Mouse (Mus musculus): ENCODE results near the gene Klhl25.
"Not testable (repeated sequence)": the region's sequence is repeated elsewhere in the genome, so short reads cannot be mapped to it uniquely, and the experiment has no call there.

Gene Klhl25

GRCm38 (mm10) chr7:75873216-75873615 is 25.1 kb downstream of the Klhl25 start:
- no peak for DNase-seq (ENCODE audit: low read depth, low spot score)

GRCm38 (mm10) chr7:75873746-75874145 is 25.6 kb downstream of the Klhl25 start:
- DNase-seq (ENCODE audit: low read depth, low spot score), result no peak

DNA sequence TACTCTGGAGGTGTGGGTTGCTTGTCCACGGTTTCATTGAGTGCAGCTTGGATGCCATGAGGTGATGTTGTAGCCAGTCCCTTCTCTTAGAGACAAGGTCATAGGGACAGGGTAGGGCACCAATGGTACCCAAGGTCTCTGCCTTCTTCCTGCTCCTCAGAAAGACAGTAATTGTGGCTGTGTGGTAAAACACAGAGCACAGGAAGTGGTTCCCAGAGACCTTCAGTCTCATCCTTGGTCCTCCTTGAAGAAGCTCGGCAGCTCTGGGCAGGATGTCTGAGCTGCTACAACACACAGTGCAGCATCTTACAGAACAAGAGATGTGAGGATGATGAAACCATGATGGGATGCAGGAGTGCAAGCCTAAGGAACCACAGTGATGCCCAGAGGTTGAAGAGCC is 31.3 kb downstream of the Klhl25 start:
- not testable (repeated sequence) for DNase-seq (ENCODE audit: low read depth, low spot score)

GRCm38 (mm10) chr7:75880236-75880635 is 32.1 kb downstream of the Klhl25 start:
- no peak for DNase-seq (ENCODE audit: low read depth, low spot score)

DNA sequence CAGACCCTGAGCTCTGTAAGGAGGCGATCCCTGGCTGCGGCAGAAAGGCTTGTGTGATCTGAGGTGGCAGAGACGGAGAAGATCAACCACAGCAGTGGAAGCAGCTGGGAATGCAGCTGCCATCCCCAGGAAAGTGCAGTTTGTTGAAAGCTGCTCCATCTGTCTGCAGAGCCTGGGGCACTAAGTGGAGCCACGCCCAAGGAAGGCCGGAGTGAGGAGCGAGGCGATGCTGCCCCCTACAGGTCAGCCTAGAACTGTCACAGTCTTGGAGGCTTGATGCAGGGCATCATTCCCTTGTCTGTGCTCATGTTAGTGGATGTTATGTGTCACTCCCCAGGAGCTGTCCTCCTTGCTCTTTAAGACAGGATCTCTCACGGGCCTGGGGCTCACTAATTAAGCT is 32.5 kb downstream of the Klhl25 start:
- peak; percentile 73 for DNase-seq (ENCODE audit: low read depth, low spot score)

DNA sequence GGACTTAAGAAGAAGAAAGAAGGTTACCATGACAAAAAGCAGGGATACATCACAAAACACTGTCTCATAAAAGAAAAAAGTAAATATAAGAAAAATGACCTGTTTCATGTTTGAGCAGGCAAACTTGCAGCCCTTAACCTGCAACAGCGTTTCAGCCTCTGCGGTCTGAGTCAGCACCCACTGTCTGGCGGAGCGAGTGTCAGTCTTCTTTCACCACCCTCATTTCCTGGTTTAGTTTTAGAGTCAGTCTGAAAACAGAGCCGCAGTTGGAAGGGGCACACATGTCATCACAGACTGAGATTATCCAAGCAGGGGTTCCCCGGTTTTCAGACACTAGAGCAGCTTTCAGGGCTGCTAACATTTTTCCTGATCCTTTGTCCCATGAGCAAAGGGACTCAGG is 33.3 kb downstream of the Klhl25 start:
- no peak for DNase-seq (ENCODE audit: low read depth, low spot score)

DNA sequence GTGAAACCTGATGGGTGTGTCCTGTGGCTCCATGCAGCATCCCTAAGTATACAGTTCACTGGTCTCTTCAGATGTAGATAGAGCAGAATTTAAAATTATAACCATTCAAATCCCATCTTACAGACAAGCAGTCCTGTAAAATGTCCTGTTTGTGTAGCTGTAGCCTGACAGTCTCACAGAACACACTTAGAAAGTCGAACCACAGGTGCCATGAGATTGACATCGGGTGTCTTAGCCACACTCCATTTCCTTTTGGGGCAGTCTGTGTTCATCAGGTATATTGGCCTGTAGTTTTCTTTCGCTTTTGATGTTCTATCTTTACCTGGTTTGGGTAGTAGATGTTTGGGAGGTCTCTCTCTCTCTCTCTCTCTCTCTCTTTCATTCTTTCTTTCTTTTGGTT is 33.7 kb downstream of the Klhl25 start:
- no peak for DNase-seq (ENCODE audit: low read depth, low spot score)

DNA sequence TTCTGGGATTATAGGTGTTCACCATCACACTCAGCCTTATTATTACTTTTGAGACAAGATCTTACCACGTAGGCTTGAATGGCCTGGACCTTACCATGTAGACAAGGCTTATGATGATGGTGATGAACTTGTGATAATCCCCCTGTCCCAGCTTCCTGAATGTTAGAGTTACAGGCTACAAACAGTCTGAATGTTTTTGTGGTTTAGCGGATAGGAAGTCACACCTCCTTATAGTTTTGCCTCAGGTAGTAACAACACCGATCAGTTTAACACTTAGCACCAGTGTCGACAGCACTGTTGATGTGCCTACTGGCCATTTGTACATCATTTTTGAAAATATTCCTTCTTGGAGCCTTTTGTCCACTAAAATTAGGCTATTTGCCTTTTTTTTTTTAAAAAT is 43.4 kb downstream of the Klhl25 start:
- DNase-seq (ENCODE audit: low read depth, low spot score), result no peak

GRCm38 (mm10) chr7:75892737-75893136 is 44.6 kb downstream of the Klhl25 start:
- no peak for DNase-seq (ENCODE audit: low read depth, low spot score)

- no peak for DNase-seq (ENCODE audit: low read depth, low spot score)
These were observed 45.6 kb downstream of the Klhl25 start for GRCm38 (mm10) chr7:75893709-75894108.

DNA sequence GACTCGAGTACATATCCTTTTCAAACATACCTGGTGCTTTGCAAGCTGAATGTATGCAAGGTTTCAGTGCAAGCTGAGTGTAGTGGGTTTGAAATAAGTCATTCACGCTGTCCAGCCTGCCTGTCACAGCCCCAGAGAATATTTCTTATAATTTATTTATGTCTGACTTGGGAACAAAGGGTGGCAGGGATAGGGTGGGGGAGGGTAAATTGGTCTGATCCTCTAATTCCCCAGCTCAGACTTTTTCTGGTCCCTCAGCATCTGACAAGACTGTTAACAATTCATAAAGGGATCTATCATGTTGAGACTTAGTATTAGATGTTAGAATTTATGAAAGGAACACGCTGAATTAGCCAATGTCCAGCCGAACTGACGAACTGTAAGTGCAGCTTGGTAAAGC is 48.9 kb downstream of the Klhl25 start:
- DNase-seq (ENCODE audit: low read depth, low spot score), result no peak

GRCm38 (mm10) chr7:75899102-75899501 is 51.0 kb downstream of the Klhl25 start:
- DNase-seq (ENCODE audit: low read depth, low spot score), result no peak

DNA sequence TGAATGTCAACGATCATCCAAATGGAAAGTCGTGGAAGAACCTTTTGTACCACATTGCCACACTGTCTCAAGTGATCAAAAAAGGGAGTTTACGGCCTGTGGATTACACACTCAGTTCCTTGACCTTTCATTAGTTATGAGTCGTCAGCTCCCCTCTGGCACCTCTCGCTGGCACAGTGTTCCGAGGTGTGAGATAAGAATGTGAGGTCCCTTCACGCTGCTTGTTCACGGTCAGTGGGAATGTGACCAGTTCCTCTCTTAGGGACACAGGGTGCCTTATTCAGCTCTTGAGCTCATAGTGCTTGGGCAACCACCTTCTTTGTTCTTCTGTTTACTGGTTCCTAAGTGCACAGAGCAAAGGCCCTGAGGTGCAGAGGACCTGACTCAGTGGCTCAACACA is 51.4 kb downstream of the Klhl25 start:
- no peak for DNase-seq (ENCODE audit: low read depth, low spot score)

GRCm38 (mm10) chr7:75899954-75900353 is 51.8 kb downstream of the Klhl25 start:
- no peak for DNase-seq (ENCODE audit: low read depth, low spot score)

GRCm38 (mm10) chr7:75905145-75905544 is 57.0 kb downstream of the Klhl25 start:
- DNase-seq (ENCODE audit: low read depth, low spot score), result no peak

DNA sequence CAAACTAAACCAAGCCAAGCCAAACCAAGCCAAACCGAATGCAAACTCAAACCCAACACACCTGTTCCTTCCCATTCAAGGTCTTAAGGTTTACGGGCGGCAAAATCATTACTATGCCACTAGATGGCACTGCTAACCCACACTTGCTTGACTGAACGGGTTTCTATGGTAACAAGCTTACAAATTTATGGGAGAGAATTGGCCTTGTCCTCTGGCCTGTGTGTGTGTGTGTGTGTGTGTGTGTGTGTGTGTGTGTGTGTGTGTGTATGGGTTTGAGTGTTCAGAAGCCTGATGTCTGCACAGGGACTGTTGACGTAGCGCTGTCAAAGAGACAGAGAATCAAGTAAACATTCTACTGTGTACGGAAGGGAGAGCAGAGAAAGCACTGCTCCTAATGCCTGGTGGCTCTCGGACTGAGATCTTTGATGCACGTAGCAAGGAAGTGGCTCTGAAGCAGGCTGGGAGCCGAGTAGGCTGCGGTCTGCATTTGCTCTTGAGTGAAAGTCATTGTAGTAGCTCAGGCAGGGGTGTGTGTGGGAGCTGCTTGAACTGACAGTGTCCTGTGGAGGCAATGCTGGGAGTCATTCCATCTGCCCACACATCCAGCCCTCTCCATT is 62.0 kb downstream of the Klhl25 start:
- DNase-seq (ENCODE audit: low read depth, low spot score), result peak; percentile 60

DNA sequence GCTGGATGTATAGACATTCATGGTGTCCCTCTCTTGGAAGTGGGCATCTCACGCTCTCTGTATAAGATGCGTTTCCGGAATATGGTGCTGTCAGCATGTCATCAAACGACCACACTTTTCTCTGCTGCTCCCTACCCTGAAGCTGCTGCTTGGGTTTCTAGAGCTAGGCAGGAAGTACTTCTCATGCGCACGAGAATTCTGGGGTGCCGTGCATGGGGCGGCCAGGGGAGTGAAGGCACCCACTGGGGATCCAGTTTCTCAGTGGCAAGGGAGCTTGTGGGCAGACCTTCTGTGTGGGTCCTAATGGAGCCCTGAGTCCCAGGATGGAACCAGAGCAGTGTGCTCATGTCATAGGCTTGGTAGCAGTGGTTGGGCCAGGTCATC is 62.5 kb downstream of the Klhl25 start:
- no peak for DNase-seq (ENCODE audit: low read depth, low spot score)

DNA sequence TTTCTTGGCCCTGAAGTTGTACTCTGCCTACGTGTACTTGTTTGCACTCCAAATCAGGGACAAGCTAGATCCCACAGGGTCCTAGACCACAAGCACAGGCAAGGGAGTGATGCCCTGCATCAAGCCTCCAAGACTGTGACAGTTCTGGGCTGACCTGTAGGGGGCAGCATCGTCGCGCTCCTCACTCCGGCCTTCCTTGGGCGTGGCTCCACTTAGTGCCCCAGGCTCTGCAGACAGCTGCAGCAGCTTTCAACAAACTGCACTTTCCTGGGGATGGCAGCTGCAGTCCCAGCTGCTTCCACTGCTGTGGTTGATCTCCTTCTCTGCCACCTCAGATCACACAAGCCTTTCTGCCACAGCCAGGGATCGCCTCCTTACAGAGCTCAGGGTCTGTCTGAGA is 65.8 kb downstream of the Klhl25 start:
- DNase-seq (ENCODE audit: low read depth, low spot score), result peak; percentile 71

GRCm38 (mm10) chr7:75915550-75915949 is 67.4 kb downstream of the Klhl25 start:
- not testable (repeated sequence) for DNase-seq (ENCODE audit: low read depth, low spot score)

GRCm38 (mm10) chr7:75917662-75918061 is 69.6 kb downstream of the Klhl25 start:
- DNase-seq (ENCODE audit: low read depth, low spot score), result no peak

- not testable (repeated sequence) for DNase-seq (ENCODE audit: low read depth, low spot score)
These were observed 71.6 kb downstream of the Klhl25 start for GRCm38 (mm10) chr7:75919745-75920144.
